Mouse (Mus musculus): ENCODE measurements around the gene Dap3. TPM values are rescaled to one million over a fixed set of nuclear protein-coding genes. Genes with fewer than 3 reads are reported as not detected.
"Not testable (repeated sequence)": the region's sequence is repeated elsewhere in the genome, so short reads cannot be mapped to it uniquely, and the experiment has no call there.

The Dap3 gene
- polyA plus RNA-seq (2014; fragmentation: Nextera tagmentation; extraction: Ambion mirVana), result 134 and 146 TPM in 2 replicates

DNA sequence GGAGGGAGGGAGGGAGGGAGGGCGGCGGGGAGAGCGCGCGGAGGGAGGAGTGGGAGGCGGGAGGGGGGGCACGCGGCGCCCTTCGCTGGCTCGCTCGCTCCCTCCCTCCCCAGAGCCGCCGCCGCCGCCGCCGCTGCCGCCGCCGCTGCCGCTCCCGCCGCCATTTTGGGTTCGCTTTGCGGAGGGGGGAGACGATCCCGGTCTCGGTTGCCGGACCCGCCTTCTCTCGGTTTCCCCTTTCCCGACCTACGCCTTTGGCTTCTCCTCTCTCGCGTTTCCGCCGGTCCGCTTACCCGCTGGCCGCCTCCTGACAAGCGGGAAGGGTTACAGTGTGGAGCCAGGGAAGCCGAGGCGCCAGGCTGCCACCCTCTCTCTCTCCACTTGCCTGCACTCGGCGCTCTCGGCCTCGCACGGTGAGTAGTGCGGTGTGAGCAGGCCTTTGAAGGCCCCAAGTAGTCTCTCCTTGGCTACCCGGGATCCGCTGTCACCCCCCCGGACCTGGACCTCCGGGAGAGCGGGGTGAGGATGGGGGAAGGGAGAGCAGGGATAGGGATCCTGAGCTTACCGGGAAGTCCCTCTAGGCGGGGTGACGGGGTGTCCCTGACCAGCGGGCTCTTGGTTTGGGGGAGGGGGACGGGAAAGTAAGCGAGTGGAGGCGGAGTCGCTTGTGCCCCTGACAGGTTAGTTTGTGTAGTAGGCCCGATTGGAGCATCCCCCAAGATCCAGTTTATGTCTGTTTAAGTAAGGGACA lies at the start of gene Dap3, which contains the start of gene Ash1l:
Dap3 (minus strand) TSS at position 606 of the 751 bp plus-strand sequence.
Ash1l (plus strand) TSS at position 47 of the 751 bp plus-strand sequence.
- H3K27me3 ChIP-seq (ENCODE audit: control insufficient read depth, insufficient read depth, low read length), result no peaks in the 10 kb centered on the region
- H3K9me3 ChIP-seq (ENCODE audit: control insufficient read depth, low read length), result no peaks in the 10 kb centered on the region
- peak; percentile 87 for DNase-seq (ENCODE audit: low spot score)
- H3K4me3 ChIP-seq (ENCODE audit: low read depth, low read length), result peak within 1 kb of the TSS; percentile 82
- H3K4me2 ChIP-seq (ENCODE audit: low read depth, low read length, severe bottlenecking), result peak within 1 kb of the TSS; percentile 64
- ATAC-seq (replicated peaks; ENCODE audit: low FRiP score), result peak; percentile 82
- H3K36me3 ChIP-seq (ENCODE audit: control insufficient read depth, insufficient read depth, low read length), result no peaks in the 10 kb centered on the region
- peaks cover 4% of the 10 kb centered on the region; the same call in 1 of the 2 replicates for H3K4me1 ChIP-seq (replicated peaks; ENCODE audit: control insufficient read depth, insufficient read depth, low read length)
- H3K9ac ChIP-seq (ENCODE audit: low read length), result peak within 1 kb of the TSS; percentile 91
- peak within 1 kb of the TSS; percentile 99 for H3K27ac ChIP-seq (ENCODE audit: low read depth, low read length)
- WGBS, result under 1% methylated on average over 39 of the region's 64 CpGs

DNA sequence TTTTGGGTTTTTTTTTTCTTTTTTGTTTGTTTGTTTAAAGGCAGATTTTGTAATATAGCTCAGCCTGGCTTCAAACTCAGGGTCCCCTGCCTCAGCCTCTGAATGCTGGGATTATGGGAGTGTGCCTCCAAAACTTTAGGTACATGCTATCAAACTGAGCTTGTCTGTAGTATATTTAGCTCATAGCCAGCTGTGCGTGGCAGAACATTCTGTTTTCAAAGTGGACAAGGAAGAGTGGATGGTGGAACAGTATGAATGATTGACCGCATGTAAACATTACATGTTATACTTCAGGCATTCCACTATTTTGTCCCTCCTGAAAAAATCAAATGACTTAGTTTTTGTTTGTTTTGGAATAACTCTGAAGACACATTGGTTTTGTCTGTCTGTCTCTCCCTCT lies 41.8 kb upstream of the Dap3 start:
- H3K27ac ChIP-seq (ENCODE audit: low read depth, low read length), result no peak overlapping the region
- no peaks in the 10 kb centered on the region for H3K27me3 ChIP-seq (ENCODE audit: control insufficient read depth, insufficient read depth, low read length)
- H3K9me3 ChIP-seq (ENCODE audit: control insufficient read depth, low read length), result no peaks in the 10 kb centered on the region
- DNase-seq (ENCODE audit: low spot score) (no peak), ATAC-seq (replicated peaks; ENCODE audit: low FRiP score) (no peak)
- no peaks in the 10 kb centered on the region for H3K4me1 ChIP-seq (replicated peaks; ENCODE audit: control insufficient read depth, insufficient read depth, low read length)
- no peak overlapping the region for H3K4me2 ChIP-seq (ENCODE audit: low read depth, low read length, severe bottlenecking)
- WGBS, result 94% methylated on average over 2 of the region's 2 CpGs
- no peaks in the 10 kb centered on the region for H3K36me3 ChIP-seq (ENCODE audit: control insufficient read depth, insufficient read depth, low read length)
- no peak overlapping the region for H3K4me3 ChIP-seq (ENCODE audit: low read depth, low read length)
- no peak overlapping the region for H3K9ac ChIP-seq (ENCODE audit: low read length)

DNA sequence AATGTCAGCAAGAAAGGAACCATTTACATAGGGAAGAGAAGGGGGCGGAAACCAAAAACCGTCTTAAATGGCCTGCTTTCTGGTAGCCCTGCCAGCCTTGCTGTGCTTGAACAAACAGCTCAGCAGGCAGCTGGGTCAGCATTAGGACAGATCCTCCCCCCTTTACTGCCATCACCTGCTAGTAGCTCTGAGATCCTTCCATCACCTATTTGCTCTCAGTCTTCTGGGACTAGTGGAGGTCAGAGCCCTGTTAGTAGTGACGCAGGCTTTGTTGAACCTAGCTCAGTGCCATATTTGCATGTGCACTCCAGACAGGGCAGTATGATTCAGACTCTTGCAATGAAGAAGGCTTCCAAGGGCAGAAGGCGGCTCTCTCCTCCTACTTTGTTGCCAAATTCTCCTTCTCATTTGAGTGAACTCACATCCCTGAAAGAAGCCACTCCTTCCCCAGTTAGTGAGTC lies 33.0 kb upstream of the Dap3 start:
- 57% methylated on average over 4 of the region's 4 CpGs for WGBS
- no peak overlapping the region for H3K4me2 ChIP-seq (ENCODE audit: low read depth, low read length, severe bottlenecking)
- no peaks in the 10 kb centered on the region for H3K27me3 ChIP-seq (ENCODE audit: control insufficient read depth, insufficient read depth, low read length)
- no peak overlapping the region for H3K9ac ChIP-seq (ENCODE audit: low read length)
- no peak overlapping the region for H3K4me3 ChIP-seq (ENCODE audit: low read depth, low read length)
- ATAC-seq (replicated peaks; ENCODE audit: low FRiP score), result no peak
- DNase-seq (ENCODE audit: low spot score), result no peak
- H3K4me1 ChIP-seq (replicated peaks; ENCODE audit: control insufficient read depth, insufficient read depth, low read length), result no peaks in the 10 kb centered on the region
- no peak overlapping the region for H3K27ac ChIP-seq (ENCODE audit: low read depth, low read length)
- peaks cover 2% of the 10 kb centered on the region; the same call in 1 of the 2 replicates for H3K36me3 ChIP-seq (ENCODE audit: control insufficient read depth, insufficient read depth, low read length)
- H3K9me3 ChIP-seq (ENCODE audit: control insufficient read depth, low read length), result no peaks in the 10 kb centered on the region

DNA sequence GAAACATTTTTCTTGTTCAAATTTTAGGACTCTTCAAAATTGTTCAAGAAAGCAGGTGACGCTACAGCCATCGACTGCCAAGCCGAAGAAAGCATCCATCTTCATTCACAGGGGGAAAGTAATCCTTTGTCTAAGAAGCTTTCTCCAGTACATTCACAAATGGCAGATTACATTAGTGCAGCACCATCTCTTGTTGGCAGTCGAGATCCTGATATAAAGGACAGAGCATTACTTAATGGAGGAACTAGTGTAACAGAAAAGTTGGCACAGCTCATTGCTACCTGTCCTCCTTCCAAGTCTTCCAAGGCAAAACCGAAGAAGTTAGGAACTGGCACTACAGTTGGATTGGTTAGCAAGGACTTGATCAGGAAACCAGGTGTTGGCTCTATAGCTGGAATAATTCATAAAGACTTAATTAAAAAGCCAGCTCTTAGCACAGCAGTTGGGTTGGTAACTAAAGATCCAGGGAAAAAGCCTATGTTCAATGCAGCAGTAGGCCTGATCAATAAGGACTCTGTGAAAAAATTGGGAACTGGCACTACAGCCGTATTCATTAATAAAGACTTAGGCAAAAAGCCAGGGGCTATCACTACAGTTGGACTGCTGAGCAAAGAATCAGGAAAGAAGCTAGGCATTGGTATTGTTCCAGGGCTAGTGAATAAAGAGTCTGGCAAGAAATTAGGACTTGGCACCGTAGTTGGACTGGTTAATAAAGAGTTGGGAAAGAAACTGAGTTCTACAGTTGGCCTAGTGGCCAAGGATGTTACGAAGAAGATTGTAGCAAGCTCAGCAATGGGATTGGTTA lies 30.4 kb upstream of the Dap3 start:
- Histone ChIP-seq H3K4me2 (ENCODE audit: low read depth, low read length, severe bottlenecking) (no peak overlapping the region), H3K27me3 (ENCODE audit: control insufficient read depth, insufficient read depth, low read length) (no peaks in the 10 kb centered on the region), H3K36me3 (ENCODE audit: control insufficient read depth, insufficient read depth, low read length) (peaks cover 2% of the 10 kb centered on the region; the same call in 1 of the 2 replicates), H3K4me3 (ENCODE audit: low read depth, low read length) (no peak overlapping the region), H3K9ac (ENCODE audit: low read length) (no peak overlapping the region), H3K4me1 (replicated peaks; ENCODE audit: control insufficient read depth, insufficient read depth, low read length) (no peaks in the 10 kb centered on the region), H3K9me3 (ENCODE audit: control insufficient read depth, low read length) (no peaks in the 10 kb centered on the region), H3K27ac (ENCODE audit: low read depth, low read length) (no peak overlapping the region)
- DNase-seq (ENCODE audit: low spot score), result no peak
- ATAC-seq (replicated peaks; ENCODE audit: low FRiP score), result no peak
- 95% methylated on average over 8 of the region's 8 CpGs for WGBS

DNA sequence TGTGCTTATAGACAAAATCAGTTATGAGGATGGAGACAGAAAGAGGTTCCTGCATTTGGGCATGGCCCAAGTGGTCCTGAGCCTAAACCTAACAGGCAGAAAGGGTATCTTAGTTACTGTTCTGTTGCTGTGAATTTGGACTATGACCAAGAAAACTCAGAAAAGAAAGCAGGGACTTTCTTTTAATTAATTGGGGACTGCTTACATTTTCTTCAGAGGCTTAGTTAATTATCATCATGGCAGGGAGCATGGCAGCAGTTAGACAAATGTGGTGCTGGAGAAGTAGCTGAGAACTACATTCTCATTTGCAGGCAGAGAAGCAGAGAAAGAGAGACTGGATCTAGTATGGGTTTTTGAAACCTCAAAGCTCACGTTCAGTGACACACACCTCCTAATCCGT lies 24.0 kb upstream of the Dap3 start:
- DNase-seq (ENCODE audit: low spot score) (no peak), ATAC-seq (replicated peaks; ENCODE audit: low FRiP score) (no peak)
- no peaks in the 10 kb centered on the region for H3K36me3 ChIP-seq (ENCODE audit: control insufficient read depth, insufficient read depth, low read length)
- H3K4me3 ChIP-seq (ENCODE audit: low read depth, low read length), result no peak overlapping the region
- no peak overlapping the region for H3K9ac ChIP-seq (ENCODE audit: low read length)
- H3K4me1 ChIP-seq (replicated peaks; ENCODE audit: control insufficient read depth, insufficient read depth, low read length), result no peaks in the 10 kb centered on the region
- no peak overlapping the region for H3K27ac ChIP-seq (ENCODE audit: low read depth, low read length)
- H3K4me2 ChIP-seq (ENCODE audit: low read depth, low read length, severe bottlenecking), result no peak overlapping the region
- no peaks in the 10 kb centered on the region for H3K9me3 ChIP-seq (ENCODE audit: control insufficient read depth, low read length)
- 81% methylated on average over 2 of the region's 2 CpGs for WGBS
- no peaks in the 10 kb centered on the region for H3K27me3 ChIP-seq (ENCODE audit: control insufficient read depth, insufficient read depth, low read length)

DNA sequence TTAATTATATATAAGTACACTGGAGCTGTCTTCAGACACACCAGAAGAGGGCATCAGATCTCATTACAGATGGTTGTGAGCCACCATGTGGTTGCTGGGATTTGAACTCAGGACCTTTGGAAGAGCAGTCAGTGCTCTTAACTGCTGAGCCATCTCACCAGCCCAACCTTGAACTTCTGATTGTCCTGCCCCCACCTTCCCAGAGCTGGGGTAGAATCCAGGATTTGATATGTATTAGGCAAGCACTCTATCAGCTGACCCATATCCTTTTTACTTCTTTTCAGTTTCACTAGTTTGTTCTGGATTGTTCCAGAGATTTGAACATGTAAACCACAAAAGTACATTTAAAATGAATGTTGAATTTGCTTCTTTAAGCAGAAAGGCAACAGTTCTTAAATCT lies 12.2 kb upstream of the Dap3 start:
- not testable (repeated sequence) for H3K4me1 ChIP-seq (replicated peaks; ENCODE audit: control insufficient read depth, insufficient read depth, low read length); H3K9me3 ChIP-seq (ENCODE audit: control insufficient read depth, low read length); H3K4me2 ChIP-seq (ENCODE audit: low read depth, low read length, severe bottlenecking); ATAC-seq (replicated peaks; ENCODE audit: low FRiP score); H3K36me3 ChIP-seq (ENCODE audit: control insufficient read depth, insufficient read depth, low read length); H3K4me3 ChIP-seq (ENCODE audit: low read depth, low read length); DNase-seq (ENCODE audit: low spot score); H3K27ac ChIP-seq (ENCODE audit: low read depth, low read length); H3K27me3 ChIP-seq (ENCODE audit: control insufficient read depth, insufficient read depth, low read length); H3K9ac ChIP-seq (ENCODE audit: low read length)

DNA sequence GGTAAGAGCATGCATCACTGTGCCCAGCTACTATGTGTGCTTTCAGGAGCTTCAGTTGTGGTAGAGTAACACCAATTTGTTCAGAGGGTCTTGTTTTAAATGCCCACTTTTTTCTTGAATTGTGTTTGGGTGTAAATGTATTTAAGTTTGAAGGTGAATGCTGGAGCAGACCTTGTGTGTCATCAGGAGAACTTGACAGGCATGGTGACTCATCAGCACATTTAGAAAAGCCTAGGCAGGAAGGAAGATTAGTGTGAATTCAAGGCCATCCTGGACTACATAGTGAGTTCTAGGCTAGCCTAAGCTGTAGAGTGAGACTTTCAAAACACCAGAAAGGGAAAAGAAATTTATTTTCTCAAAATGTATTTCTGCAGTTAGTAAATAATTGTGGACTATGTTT lies 2.8 kb upstream of the Dap3 start:
- Histone ChIP-seq H3K9ac (ENCODE audit: low read length) (no peak overlapping the region), H3K4me3 (ENCODE audit: low read depth, low read length) (no peak overlapping the region), H3K27me3 (ENCODE audit: control insufficient read depth, insufficient read depth, low read length) (no peaks in the 10 kb centered on the region), H3K36me3 (ENCODE audit: control insufficient read depth, insufficient read depth, low read length) (no peaks in the 10 kb centered on the region), H3K4me2 (ENCODE audit: low read depth, low read length, severe bottlenecking) (no peak overlapping the region), H3K4me1 (replicated peaks; ENCODE audit: control insufficient read depth, insufficient read depth, low read length) (no peaks in the 10 kb centered on the region), H3K9me3 (ENCODE audit: control insufficient read depth, low read length) (no peaks in the 10 kb centered on the region), H3K27ac (ENCODE audit: low read depth, low read length) (no peak overlapping the region)
- ATAC-seq (replicated peaks; ENCODE audit: low FRiP score) (no peak), DNase-seq (ENCODE audit: low spot score) (no peak)

DNA sequence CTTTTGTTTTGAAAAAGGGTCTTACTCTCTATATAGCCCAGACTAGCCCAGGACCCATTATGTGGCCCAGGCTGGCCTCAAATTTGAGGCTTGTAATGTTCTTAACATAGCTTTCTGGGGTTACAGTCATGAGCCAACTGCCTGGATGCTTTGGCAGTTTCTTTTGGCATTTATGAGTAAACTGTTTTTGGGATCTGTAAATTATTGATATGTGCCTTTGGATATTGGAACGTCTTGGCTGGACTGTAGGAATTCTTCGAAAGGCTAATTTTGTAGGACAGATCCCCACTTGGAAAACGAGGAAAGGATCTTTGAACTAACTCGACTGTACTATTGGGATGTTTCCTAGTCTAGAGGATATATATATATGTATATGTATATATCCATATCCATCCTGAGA lies 2.3 kb upstream of the Dap3 start:
- Histone ChIP-seq H3K4me1 (replicated peaks; ENCODE audit: control insufficient read depth, insufficient read depth, low read length) (peaks cover 3% of the 10 kb centered on the region; the same call in 1 of the 2 replicates), H3K27ac (ENCODE audit: low read depth, low read length) (no peak overlapping the region), H3K4me3 (ENCODE audit: low read depth, low read length) (no peak overlapping the region), H3K4me2 (ENCODE audit: low read depth, low read length, severe bottlenecking) (no peak overlapping the region), H3K27me3 (ENCODE audit: control insufficient read depth, insufficient read depth, low read length) (no peaks in the 10 kb centered on the region), H3K9ac (ENCODE audit: low read length) (no peak overlapping the region), H3K9me3 (ENCODE audit: control insufficient read depth, low read length) (no peaks in the 10 kb centered on the region), H3K36me3 (ENCODE audit: control insufficient read depth, insufficient read depth, low read length) (no peaks in the 10 kb centered on the region)
- DNase-seq (ENCODE audit: low spot score), result no peak
- ATAC-seq (replicated peaks; ENCODE audit: low FRiP score), result no peak
- WGBS, result 88% methylated on average over 4 of the region's 4 CpGs
